Mouse (Mus musculus): ENCODE measurements at regions not wholly inside any gene's neighbourhood (a gene's known extent, or its start where the extent isn't known, plus 50 kb on each side); places are given as distances from the start of the nearest gene placed in this dataset.

- Histone ChIP-seq H3K4me1 (no peaks in the 10 kb centered on the region), H3K27ac (no peak overlapping the region), H3K4me3 (no peak overlapping the region), H3K9me3 (no peaks in the 10 kb centered on the region), H3K9ac (no peak overlapping the region), H3K36me3 (no peaks in the 10 kb centered on the region), H3K4me2 (replicated peaks) (no peak overlapping the region), H3K27me3 (replicated peaks) (no peaks in the 10 kb centered on the region)
- 86% methylated on average over 2 of the region's 2 CpGs for WGBS
- no peak for ATAC-seq (ENCODE audit: low FRiP score, low read depth)
Measured at GRCm38 (mm10) chr2:133252131-133252530, 299.8 kb upstream of the Bmp2 start.

- Histone ChIP-seq H3K27ac (no peak overlapping the region), H3K4me3 (no peak overlapping the region), H3K9me3 (no peaks in the 10 kb centered on the region), H3K27me3 (replicated peaks) (no peaks in the 10 kb centered on the region), H3K4me2 (replicated peaks) (no peak overlapping the region), H3K36me3 (no peaks in the 10 kb centered on the region), H3K9ac (no peak overlapping the region), H3K4me1 (no peaks in the 10 kb centered on the region)
- 69% methylated on average over 4 of the region's 4 CpGs for WGBS
- no peak for ATAC-seq (ENCODE audit: low FRiP score, low read depth)
Measured at GRCm38 (mm10) chr2:133274424-133274823, 277.5 kb upstream of the Bmp2 start.

DNA sequence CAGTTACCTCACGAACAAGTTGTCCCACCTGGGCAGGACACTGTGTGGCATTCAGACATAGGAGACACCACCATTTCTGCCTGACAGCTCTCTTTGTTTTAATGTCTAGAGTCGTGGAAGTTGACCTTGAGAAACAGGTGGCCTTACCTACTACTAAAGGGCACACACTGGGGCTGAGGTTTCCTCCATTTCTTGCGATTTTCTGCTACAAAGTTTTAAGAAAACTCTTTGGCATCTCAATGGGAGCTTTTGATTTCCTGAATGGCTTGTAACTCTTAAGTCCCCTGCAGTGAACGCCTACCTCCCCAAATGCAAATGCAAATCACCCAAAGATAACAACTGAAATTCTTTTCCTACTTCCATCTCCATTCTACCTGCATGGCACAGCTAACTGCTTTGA is 273.4 kb upstream of the Bmp2 start:
- Histone ChIP-seq H3K9ac (no peak overlapping the region), H3K36me3 (no peaks in the 10 kb centered on the region), H3K27me3 (replicated peaks) (no peaks in the 10 kb centered on the region), H3K4me1 (no peaks in the 10 kb centered on the region), H3K4me2 (replicated peaks) (no peak overlapping the region), H3K4me3 (no peak overlapping the region), H3K9me3 (no peaks in the 10 kb centered on the region), H3K27ac (no peak overlapping the region)
- no peak for ATAC-seq (ENCODE audit: low FRiP score, low read depth)
- 53% methylated on average over 4 of the region's 4 CpGs for WGBS

- Histone ChIP-seq H3K4me2 (replicated peaks) (no peak overlapping the region), H3K4me3 (no peak overlapping the region), H3K9me3 (no peaks in the 10 kb centered on the region), H3K27ac (no peak overlapping the region), H3K27me3 (replicated peaks) (no peaks in the 10 kb centered on the region), H3K9ac (no peak overlapping the region), H3K4me1 (no peaks in the 10 kb centered on the region), H3K36me3 (no peaks in the 10 kb centered on the region)
- no peak for ATAC-seq (ENCODE audit: low FRiP score, low read depth)
- WGBS = 91% methylated on average over 4 of the region's 4 CpGs
Measured at GRCm38 (mm10) chr2:133279275-133279674, 272.7 kb upstream of the Bmp2 start.

DNA sequence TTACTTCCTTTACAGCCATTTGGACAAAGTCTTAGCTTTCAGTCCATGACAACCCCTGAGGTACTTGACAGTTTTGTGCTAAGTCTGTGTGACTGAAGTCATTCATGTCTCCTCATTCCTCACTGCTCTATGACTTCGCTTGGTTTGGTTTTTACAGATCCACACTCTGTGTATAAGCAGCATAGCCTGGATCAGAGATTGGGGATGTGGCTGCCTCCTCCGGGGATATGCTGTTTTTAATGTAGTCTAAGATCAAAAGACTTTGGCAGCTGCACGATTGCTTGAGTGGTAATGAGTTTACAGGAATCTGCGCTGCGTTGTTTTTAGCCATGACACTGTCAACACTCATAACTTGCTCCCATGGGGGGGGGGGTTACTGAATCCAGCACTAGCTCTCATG is 269.3 kb upstream of the Bmp2 start:
- Histone ChIP-seq H3K4me2 (replicated peaks) (no peak overlapping the region), H3K9me3 (no peaks in the 10 kb centered on the region), H3K9ac (no peak overlapping the region), H3K4me1 (no peaks in the 10 kb centered on the region), H3K4me3 (no peak overlapping the region), H3K27ac (no peak overlapping the region), H3K27me3 (replicated peaks) (no peaks in the 10 kb centered on the region), H3K36me3 (no peaks in the 10 kb centered on the region)
- ATAC-seq (ENCODE audit: low FRiP score, low read depth) = no peak
- 74% methylated on average over 5 of the region's 5 CpGs for WGBS

DNA sequence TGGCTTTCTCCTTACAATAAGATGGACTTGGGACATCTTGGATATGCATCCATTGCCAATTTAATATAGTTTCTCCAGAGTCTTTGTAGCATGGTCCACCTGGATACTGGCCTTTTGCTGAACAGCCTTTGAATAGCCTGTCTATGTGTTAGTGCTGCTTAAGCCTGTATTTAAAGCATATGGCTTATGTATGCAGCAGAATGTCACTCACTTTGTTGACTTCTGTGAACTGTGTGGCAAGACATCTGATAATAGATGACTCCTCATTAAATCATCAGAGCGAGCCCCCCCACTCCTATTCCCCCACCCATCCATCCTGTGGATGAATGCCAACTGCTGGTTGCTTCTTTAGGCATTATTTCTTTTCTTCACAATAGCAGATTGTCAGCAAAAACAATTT is 268.2 kb upstream of the Bmp2 start:
- Histone ChIP-seq H3K4me2 (replicated peaks) (no peak overlapping the region), H3K36me3 (no peaks in the 10 kb centered on the region), H3K4me1 (no peaks in the 10 kb centered on the region), H3K27me3 (replicated peaks) (no peaks in the 10 kb centered on the region), H3K9me3 (no peaks in the 10 kb centered on the region), H3K27ac (no peak overlapping the region), H3K9ac (no peak overlapping the region), H3K4me3 (no peak overlapping the region)
- ATAC-seq (ENCODE audit: low FRiP score, low read depth) = no peak
- WGBS = 77% methylated on average over 1 of the region's 1 CpGs

GRCm38 (mm10) chr2:133294136-133294535 is 257.8 kb upstream of the Bmp2 start:
- H3K4me1 ChIP-seq = no peaks in the 10 kb centered on the region
- no peaks in the 10 kb centered on the region for H3K36me3 ChIP-seq
- no peaks in the 10 kb centered on the region for H3K9me3 ChIP-seq
- no peak overlapping the region for H3K27ac ChIP-seq
- 78% methylated on average over 7 of the region's 7 CpGs for WGBS
- H3K27me3 ChIP-seq (replicated peaks) = no peaks in the 10 kb centered on the region
- no peak overlapping the region for H3K4me3 ChIP-seq
- H3K4me2 ChIP-seq (replicated peaks) = no peak overlapping the region
- no peak overlapping the region for H3K9ac ChIP-seq
- ATAC-seq (ENCODE audit: low FRiP score, low read depth) = no peak

DNA sequence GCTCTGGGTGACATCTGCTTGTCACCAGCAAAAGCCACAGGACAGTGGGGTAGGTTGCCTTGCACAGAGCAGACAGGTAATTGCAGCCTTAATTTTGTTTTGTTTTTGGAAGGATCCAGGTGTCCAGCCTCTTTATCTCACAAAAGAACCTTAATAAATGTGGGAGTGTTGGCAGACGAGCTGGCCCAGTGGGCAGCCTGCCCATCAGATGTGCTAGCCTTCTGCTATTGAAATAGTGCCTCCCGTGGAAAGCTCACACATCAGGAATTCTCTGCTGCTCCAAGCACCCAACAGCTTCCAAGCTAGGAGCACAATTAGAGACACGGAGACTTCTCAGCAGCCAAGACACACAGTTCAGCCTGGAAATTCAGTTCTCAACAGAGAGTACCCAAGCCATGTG is 246.0 kb upstream of the Bmp2 start:
- no peak for ATAC-seq (ENCODE audit: low FRiP score, low read depth)
- 80% methylated on average over 3 of the region's 3 CpGs for WGBS

DNA sequence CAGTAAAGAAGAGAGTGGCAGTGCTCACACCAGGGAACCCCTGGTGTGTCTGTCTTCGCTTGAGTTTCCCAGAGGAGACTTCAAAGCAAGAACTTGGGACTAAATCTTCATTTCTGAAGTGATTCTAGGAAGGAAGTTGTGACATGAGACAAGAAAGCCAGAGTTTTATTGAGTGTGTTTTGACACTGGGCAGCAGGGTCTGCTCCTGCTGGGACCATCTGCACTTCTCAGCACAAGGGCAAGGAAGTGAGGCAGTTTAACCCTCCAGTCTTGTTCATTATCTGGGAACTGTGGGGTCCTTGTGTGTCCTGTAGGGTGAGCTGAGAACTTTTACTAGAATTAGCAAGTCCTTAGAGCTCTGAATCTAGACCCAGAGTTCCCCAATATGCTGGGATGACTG is 241.0 kb upstream of the Bmp2 start:
- Histone ChIP-seq H3K4me2 (replicated peaks) (no peak overlapping the region), H3K9me3 (no peaks in the 10 kb centered on the region), H3K4me3 (no peak overlapping the region), H3K36me3 (no peaks in the 10 kb centered on the region), H3K27ac (no peak overlapping the region), H3K4me1 (no peaks in the 10 kb centered on the region), H3K9ac (no peak overlapping the region), H3K27me3 (replicated peaks) (no peaks in the 10 kb centered on the region)
- ATAC-seq (ENCODE audit: low FRiP score, low read depth) = no peak
- WGBS = 65% methylated on average over 1 of the region's 1 CpGs

More for the DNA sequence above, 246.0 kb upstream of the Bmp2 start:
- H3K27ac ChIP-seq = no peak overlapping the region
- H3K36me3 ChIP-seq = no peaks in the 10 kb centered on the region
- H3K4me1 ChIP-seq = no peaks in the 10 kb centered on the region
- no peak overlapping the region for H3K9ac ChIP-seq
- H3K4me2 ChIP-seq (replicated peaks) = no peak overlapping the region
- H3K9me3 ChIP-seq = no peaks in the 10 kb centered on the region
- no peak overlapping the region for H3K4me3 ChIP-seq
- no peaks in the 10 kb centered on the region for H3K27me3 ChIP-seq (replicated peaks)

- Histone ChIP-seq H3K9me3 (no peaks in the 10 kb centered on the region), H3K27me3 (replicated peaks) (no peaks in the 10 kb centered on the region), H3K4me1 (0 out of 2 replicates have a peak, but pooled peaks cover 4% of the 10 kb centered on the region), H3K27ac (no peak overlapping the region), H3K36me3 (no peaks in the 10 kb centered on the region), H3K9ac (no peak overlapping the region), H3K4me3 (no peak overlapping the region), H3K4me2 (replicated peaks) (no peak overlapping the region)
- WGBS = 27% methylated on average over 6 of the region's 6 CpGs
- ATAC-seq (ENCODE audit: low FRiP score, low read depth) = peak; percentile 66
Measured at GRCm38 (mm10) chr2:133326290-133327050, 225.5 kb upstream of the Bmp2 start.

- no peaks in the 10 kb centered on the region for H3K27me3 ChIP-seq (replicated peaks)
- 0 out of 2 replicates have a peak, but pooled peaks cover 4% of the 10 kb centered on the region for H3K4me1 ChIP-seq
- no peak overlapping the region for H3K4me3 ChIP-seq
- H3K27ac ChIP-seq = no peak overlapping the region
- H3K4me2 ChIP-seq (replicated peaks) = no peak overlapping the region
- no peaks in the 10 kb centered on the region for H3K9me3 ChIP-seq
- ATAC-seq (ENCODE audit: low FRiP score, low read depth) = no peak
- H3K36me3 ChIP-seq = no peaks in the 10 kb centered on the region
- no peak overlapping the region for H3K9ac ChIP-seq
- 64% methylated on average over 2 of the region's 2 CpGs for WGBS
Measured at GRCm38 (mm10) chr2:133327653-133328052, 224.3 kb upstream of the Bmp2 start.

DNA sequence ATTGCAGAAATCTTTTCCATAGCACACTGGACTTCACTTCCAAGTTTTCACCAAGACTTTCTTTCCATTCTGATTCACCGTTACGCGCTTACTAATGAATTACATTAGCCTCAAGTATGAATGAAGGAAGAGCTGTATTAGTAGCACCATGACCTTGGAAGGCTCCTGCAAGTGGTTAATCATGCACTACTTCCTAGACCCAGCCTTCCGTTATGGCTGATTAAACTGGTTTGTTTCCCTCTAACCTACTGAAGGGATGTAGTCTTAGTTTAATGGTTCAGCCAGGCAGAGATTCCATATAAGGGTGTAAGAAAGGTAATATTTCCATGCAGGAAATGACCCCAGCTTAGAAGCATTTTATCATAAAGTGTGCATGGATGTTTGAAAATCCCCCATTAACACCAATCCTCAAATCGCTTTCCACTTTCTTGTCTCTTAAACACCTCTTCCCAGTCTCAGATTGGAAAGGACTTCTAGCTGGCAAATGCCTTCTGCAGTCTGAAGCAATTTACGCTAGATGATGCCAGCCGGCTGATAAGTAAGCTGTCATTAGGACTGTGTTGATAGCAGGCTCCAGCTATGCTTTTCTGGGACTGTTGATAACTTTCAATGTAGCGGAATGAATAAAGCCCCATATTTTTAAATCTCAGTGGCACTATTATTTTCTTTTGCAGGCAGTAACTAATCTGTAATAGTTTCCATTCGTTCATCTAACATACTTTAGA is 215.6 kb upstream of the Bmp2 start:
- Histone ChIP-seq H3K4me3 (no peak overlapping the region), H3K27ac (no peak overlapping the region), H3K4me2 (replicated peaks) (no peak overlapping the region), H3K4me1 (no peaks in the 10 kb centered on the region), H3K9me3 (no peaks in the 10 kb centered on the region), H3K9ac (no peak overlapping the region), H3K27me3 (replicated peaks) (no peaks in the 10 kb centered on the region), H3K36me3 (no peaks in the 10 kb centered on the region)
- no peak for ATAC-seq (ENCODE audit: low FRiP score, low read depth)
- WGBS = 89% methylated on average over 9 of the region's 9 CpGs

- 80% methylated on average over 3 of the region's 3 CpGs for WGBS
- Histone ChIP-seq H3K4me1 (no peaks in the 10 kb centered on the region), H3K9ac (no peak overlapping the region), H3K4me2 (replicated peaks) (no peak overlapping the region), H3K27me3 (replicated peaks) (no peaks in the 10 kb centered on the region), H3K36me3 (no peaks in the 10 kb centered on the region), H3K27ac (no peak overlapping the region), H3K4me3 (no peak overlapping the region), H3K9me3 (no peaks in the 10 kb centered on the region)
- ATAC-seq (ENCODE audit: low FRiP score, low read depth) = no peak
Measured at GRCm38 (mm10) chr2:133338150-133338549, 213.8 kb upstream of the Bmp2 start.
